Mouse (Mus musculus) midbrain, embryonic 11.5 days (tissue): ENCODE results near the gene Ogdh. TPM values are rescaled to one million over a fixed set of nuclear protein-coding genes. Genes with fewer than 3 reads are reported as not detected.
"Not testable (repeated sequence)": the region's sequence is repeated elsewhere in the genome, so short reads cannot be mapped to it uniquely, and the experiment has no call there.

ENCODE experiments used
- ATAC-seq: fragments of 200-750 bp; cut with Nextera tagmentation; 2 replicates; pipeline ENCODE4 v1.8.0; 2017; ENCODE audit warnings: moderate TSS enrichment, moderate library complexity; ENCODE audit not compliant: low FRiP score
- DNase-seq: peaks from one replicate; pipeline ENCODE4 v3.0.0; 2015; ENCODE audit warnings: low spot score; ENCODE audit errors: missing footprints
- H3K27ac ChIP-seq: fragments of 300-500 bp; sonication (generic); 2 replicates; pipeline ENCODE4 v1.5.1; 2014; ENCODE audit warnings: low read depth, low read length
- H3K27me3 ChIP-seq: fragments of 300-500 bp; sonication (generic); 2 replicates; pipeline ENCODE4 v1.6.1; 2014; ENCODE audit warnings: mild to moderate bottlenecking, low read length, moderate library complexity, mixed read lengths; ENCODE audit not compliant: control insufficient read depth, insufficient read depth
- H3K36me3 ChIP-seq: fragments of 300-500 bp; sonication (generic); 2 replicates; pipeline ENCODE4 v1.6.1; 2014; ENCODE audit warnings: mild to moderate bottlenecking, low read length, moderate library complexity, mixed read lengths; ENCODE audit not compliant: control insufficient read depth, insufficient read depth
- H3K4me1 ChIP-seq: fragments of 300-500 bp; sonication (generic); 2 replicates; pipeline ENCODE4 v1.6.1; 2014; ENCODE audit warnings: low read length; ENCODE audit not compliant: control insufficient read depth, insufficient read depth
- H3K4me2 ChIP-seq: fragments of 300-500 bp; sonication (generic); 2 replicates; pipeline ENCODE4 v1.6.1; 2014; ENCODE audit warnings: mild to moderate bottlenecking, moderate library complexity
- H3K4me3 ChIP-seq: fragments of 300-500 bp; sonication (generic); 2 replicates; pipeline ENCODE4 v1.5.1; 2014; ENCODE audit warnings: low read depth, low read length
- H3K9ac ChIP-seq: fragments of 300-500 bp; sonication (generic); 2 replicates; pipeline ENCODE4 v1.6.1; 2014; ENCODE audit warnings: low read length
- H3K9me3 ChIP-seq: fragments of 300-500 bp; sonication (generic); 2 replicates; pipeline ENCODE4 v1.6.1; 2016; ENCODE audit warnings: low read length; ENCODE audit not compliant: control insufficient read depth
- WGBS: fragments of 180-500 bp; shearing (Covaris S2); extraction: QIAGEN DNeasy Blood & Tissue Kit; methylation state at CpG from one replicate; pipeline ENCODE4 v1.1.7; 2014; 5-methylcytosine and 5-hydroxymethylcytosine counted together
- polyA plus RNA-seq: library from polyadenylated mRNA; unstranded; fragments of >200 nt; fragmentation: Nextera tagmentation; extraction: Ambion mirVana; gene quantifications from 2 replicates; pipeline ENCODE4 v1.2.1, GENCODE M21; 2014

Gene Ogdh
- 80.4 and 81.3 TPM in 2 replicates for polyA plus RNA-seq

DNA sequence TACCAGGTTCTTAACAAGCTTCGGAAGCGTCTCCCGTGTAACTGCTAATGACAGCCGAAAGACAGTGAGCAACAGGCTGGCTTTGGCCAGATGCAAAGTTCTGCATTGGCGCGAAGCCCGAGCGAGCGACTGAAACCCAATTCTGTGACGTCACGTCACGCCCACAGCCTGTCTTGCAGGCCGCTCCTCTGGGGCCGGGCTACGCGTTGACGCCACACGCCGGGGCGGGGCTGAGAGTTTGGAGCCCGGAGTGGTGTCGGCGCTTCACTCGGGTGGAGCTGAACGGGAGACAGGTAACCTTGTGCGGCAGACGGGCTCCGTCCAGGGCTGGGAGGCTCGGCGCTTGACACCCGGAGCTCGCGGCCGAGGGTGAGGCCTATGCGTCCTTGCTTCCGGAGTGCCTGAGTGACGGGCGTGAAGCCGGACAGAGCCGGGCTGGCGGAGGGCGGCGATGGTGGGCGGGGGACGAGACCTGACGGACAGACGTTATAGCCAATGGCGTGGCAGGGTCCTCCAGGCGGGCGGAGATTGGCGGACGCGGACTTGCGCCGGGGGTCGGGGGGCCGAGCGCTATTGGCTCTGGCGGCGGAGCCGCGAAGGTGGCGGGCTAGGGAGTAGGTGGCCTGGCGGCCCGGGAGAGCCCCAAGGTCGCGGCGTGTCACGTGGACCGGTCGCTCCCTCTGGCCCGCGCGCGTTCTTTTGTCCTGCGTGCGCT is at the start of gene Ogdh:
Gene Ogdh (plus strand): TSS at position 233 of the 715 bp plus-strand sequence.
- no peaks in the 10 kb centered on the region for H3K36me3 ChIP-seq
- ATAC-seq (peak; percentile 99), DNase-seq (peak; percentile 100)
- peak within 1 kb of the TSS; percentile 44; the same call in 1 of the 2 replicates for H3K27ac ChIP-seq
- H3K4me2 ChIP-seq, result peak within 1 kb of the TSS; percentile 83
- no peaks in the 10 kb centered on the region for H3K9me3 ChIP-seq
- H3K27me3 ChIP-seq, result no peaks in the 10 kb centered on the region; the same call in 1 of the 2 replicates
- H3K9ac ChIP-seq, result peak within 1 kb of the TSS; percentile 77
- under 1% methylated on average over 61 of the region's 77 CpGs for WGBS
- H3K4me1 ChIP-seq, result peaks cover 5% of the 10 kb centered on the region; the same call in 1 of the 2 replicates
- H3K4me3 ChIP-seq, result peak within 1 kb of the TSS; percentile 78

DNA sequence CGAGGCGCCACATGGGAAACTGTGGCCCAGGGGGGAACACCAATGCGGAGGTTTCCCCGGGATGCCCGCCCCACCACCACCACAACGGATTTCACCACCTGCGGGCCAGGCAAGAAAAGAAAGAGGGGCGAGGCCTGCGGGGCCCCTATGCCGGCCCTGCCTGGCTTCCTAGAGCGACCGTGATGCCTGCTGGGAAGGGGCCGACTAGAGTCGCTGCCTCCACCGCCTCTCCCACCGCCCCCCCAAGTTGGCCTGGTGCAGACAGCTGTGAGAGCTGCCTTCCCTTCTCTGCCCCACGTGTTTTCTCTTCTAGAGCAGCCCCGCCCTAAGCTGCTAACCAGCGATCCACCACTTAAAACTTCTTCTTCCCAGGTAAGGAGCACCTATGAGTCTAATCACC is 46.7 kb upstream of the Ogdh start:
- Histone ChIP-seq H3K9me3 (no peaks in the 10 kb centered on the region), H3K4me3 (no peak overlapping the region), H3K4me1 (no peaks in the 10 kb centered on the region), H3K4me2 (no peak overlapping the region), H3K9ac (no peak overlapping the region), H3K27ac (no peak overlapping the region), H3K27me3 (no peaks in the 10 kb centered on the region; the same call in 1 of the 2 replicates), H3K36me3 (no peaks in the 10 kb centered on the region)
- DNase-seq (no peak), ATAC-seq (no peak)
- WGBS, result 43% methylated on average over 19 of the region's 19 CpGs

DNA sequence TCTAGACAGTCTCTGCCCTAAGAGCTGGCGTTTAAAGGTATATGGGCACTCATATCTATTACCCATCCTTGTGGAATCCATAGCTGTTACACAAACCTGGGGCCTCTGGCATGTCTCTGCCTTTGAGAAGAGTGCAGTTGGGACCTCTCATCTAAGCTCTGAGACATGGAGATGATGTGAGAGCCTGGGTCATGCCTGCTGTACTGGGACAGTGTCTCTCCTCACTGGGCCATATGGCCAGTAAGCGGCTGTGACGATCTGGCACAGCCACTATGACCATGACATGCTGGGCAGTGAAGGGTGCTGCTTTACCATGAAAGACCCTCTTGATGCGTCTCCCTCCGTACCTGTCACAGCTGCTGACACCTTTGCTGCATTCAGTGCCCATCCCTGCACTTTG is 39.2 kb upstream of the Ogdh start:
- Histone ChIP-seq H3K27ac (no peak overlapping the region), H3K4me1 (no peaks in the 10 kb centered on the region), H3K4me3 (no peak overlapping the region), H3K9me3 (no peaks in the 10 kb centered on the region), H3K36me3 (no peaks in the 10 kb centered on the region), H3K4me2 (no peak overlapping the region), H3K9ac (no peak overlapping the region), H3K27me3 (no peaks in the 10 kb centered on the region)
- peak; percentile 72 for DNase-seq
- WGBS, result 89% methylated on average over 5 of the region's 5 CpGs
- no peak for ATAC-seq

DNA sequence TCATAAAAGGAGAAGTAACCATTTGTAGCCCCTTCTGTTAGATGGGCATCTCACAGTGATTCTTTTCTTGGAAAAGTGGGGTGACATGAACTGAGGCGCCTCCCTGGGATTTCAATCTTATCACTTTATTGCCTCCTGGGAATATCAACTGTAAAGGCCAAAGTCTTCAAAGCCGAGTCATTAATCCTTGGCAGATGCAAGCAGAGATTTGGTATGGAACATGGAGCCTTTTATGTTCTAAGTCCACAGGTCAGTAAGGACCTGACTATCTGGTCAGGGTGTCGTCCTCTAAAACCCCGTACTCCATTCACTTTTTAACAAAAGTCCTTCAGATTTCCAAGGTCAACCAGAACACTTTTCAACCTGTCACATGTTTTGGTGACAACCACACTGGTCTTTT is 38.6 kb upstream of the Ogdh start:
- no peak overlapping the region for H3K4me2 ChIP-seq
- H3K4me3 ChIP-seq, result no peak overlapping the region
- no peak overlapping the region for H3K27ac ChIP-seq
- DNase-seq (peak; percentile 51), ATAC-seq (no peak)
- H3K4me1 ChIP-seq, result no peaks in the 10 kb centered on the region
- WGBS, result 86% methylated on average over 4 of the region's 4 CpGs
- no peaks in the 10 kb centered on the region for H3K27me3 ChIP-seq
- H3K36me3 ChIP-seq, result no peaks in the 10 kb centered on the region
- no peak overlapping the region for H3K9ac ChIP-seq
- H3K9me3 ChIP-seq, result no peaks in the 10 kb centered on the region

DNA sequence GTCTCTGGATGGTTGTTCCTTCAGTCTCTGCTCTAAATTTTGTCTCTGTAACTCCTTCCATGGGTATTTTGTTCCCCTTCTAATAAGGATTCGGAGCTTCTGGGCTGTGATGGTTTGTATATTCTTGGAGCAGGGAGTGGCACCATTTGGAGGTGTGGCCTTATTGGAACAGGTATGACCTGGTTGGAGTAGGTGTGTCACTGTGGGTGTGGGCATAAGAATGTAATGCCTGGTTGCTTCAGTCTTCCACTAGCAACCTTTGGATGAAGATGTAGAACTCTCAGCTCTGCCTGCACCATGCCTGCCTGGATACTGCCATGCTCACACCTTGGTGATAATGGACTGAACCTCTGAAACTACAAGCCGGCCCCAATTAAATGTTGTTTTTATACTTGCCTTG is 36.8 kb upstream of the Ogdh start:
- H3K9me3 ChIP-seq, result not testable (repeated sequence)
- WGBS, result 88% methylated on average over 2 of the region's 2 CpGs

DNA sequence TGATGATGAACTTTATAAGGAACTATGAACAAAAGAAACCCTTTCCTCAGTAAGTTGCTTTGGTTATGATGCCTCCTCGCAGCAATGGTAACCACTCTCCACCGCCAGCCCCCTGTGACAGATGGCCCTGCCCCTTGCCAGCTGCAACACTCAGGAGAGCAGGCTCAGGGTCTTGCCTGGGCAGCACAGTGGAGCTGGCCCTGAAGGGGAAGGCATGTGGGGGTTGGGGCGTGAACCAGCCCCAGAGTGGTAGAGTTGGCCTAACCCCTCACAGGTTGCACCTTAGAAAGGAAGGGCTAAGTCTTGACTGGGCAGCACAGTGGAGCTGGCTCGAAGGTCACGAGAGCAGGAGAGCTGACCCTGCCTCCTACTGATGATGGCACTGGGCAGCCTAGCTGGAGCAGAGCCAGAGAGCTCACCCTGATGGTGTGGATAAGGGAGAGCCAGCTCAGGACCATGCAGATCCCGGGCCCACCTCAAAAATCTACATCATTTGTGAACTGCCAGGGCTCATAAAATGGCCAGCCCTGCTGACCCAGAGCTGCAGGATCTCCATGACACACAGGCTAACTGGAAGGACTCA is 34.9 kb upstream of the Ogdh start:
- Histone ChIP-seq H3K4me1 (no peaks in the 10 kb centered on the region), H3K36me3 (peaks cover 26% of the 10 kb centered on the region), H3K4me3 (no peak overlapping the region), H3K9ac (no peak overlapping the region), H3K9me3 (no peaks in the 10 kb centered on the region), H3K27ac (no peak overlapping the region), H3K27me3 (no peaks in the 10 kb centered on the region), H3K4me2 (no peak overlapping the region)
- DNase-seq (no peak), ATAC-seq (0 out of 2 replicates have a peak, but pooled peaks have one; percentile 44)
- 79% methylated on average over 6 of the region's 6 CpGs for WGBS

More for the DNA sequence above, 36.8 kb upstream of the Ogdh start:
- H3K27me3 ChIP-seq, H3K9ac ChIP-seq, H3K27ac ChIP-seq, DNase-seq, ATAC-seq, H3K4me2 ChIP-seq, H3K4me3 ChIP-seq, H3K4me1 ChIP-seq: not testable (repeated sequence)
- H3K36me3 ChIP-seq, result peaks cover 14% of the 10 kb centered on the region

DNA sequence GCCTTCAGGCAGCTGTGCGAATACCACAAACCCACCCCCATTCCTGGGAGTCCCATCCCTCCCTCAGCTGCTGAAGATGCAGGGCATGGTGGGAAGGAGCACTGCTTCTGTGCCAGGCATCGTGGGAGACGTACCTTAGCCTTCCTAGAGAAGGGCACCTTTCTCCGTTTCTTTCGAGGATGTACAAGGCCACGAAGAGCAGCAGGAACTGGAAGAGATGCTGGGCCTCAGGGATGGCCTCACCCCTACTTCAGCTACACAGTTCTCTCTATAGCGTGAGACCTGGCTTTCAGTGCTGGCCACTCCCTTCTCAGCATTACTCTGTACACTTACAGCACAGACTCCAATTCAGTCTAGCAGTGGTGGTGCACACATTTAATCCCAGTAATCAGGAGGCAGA is 32.0 kb upstream of the Ogdh start:
- WGBS, result 96% methylated on average over 7 of the region's 7 CpGs
- DNase-seq (no peak), ATAC-seq (no peak)
- Histone ChIP-seq H3K36me3 (peaks cover 46% of the 10 kb centered on the region), H3K27ac (no peak overlapping the region), H3K27me3 (no peaks in the 10 kb centered on the region), H3K4me1 (no peaks in the 10 kb centered on the region), H3K9ac (no peak overlapping the region), H3K4me3 (no peak overlapping the region), H3K9me3 (no peaks in the 10 kb centered on the region), H3K4me2 (no peak overlapping the region)

DNA sequence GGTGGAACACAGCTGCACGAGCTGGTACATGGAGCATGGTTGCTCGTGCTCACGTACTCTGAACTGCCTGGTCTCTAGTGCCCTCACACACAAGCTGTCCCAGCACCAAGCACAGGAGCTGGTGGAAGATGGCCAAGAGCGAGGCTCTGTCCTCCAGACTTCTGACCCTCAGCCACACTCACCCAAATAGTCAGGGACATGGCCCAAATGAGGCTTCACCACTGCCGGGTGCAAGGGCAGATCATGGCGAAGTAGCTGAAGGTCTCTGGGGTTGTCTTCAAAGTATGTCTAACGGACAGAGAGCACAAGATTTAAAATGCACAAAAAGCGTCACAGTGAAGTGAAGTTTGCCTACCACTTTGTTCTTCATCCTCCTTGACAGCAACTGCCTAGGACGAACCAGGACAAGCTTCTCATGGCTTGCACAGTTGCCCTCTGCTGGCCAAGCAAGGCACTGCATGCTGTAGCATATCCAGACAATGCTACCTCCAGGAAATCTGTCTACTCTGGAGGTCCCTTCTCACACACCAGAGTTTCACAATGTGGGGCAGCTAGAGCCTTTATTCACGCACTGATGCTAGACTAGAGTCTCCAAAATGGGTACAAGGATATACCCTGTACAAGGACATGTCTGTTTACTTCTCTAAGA is 29.9 kb upstream of the Ogdh start:
- H3K36me3 ChIP-seq, result peaks cover 60% of the 10 kb centered on the region
- H3K9me3 ChIP-seq, result no peaks in the 10 kb centered on the region
- ATAC-seq, result peak; percentile 62; the same call in 1 of the 2 replicates
- H3K4me3 ChIP-seq, result no peak overlapping the region
- H3K4me2 ChIP-seq, result no peak overlapping the region
- H3K4me1 ChIP-seq, result peaks cover 4% of the 10 kb centered on the region
- peak; percentile 97 for DNase-seq
- H3K27me3 ChIP-seq, result no peaks in the 10 kb centered on the region
- no peak overlapping the region for H3K9ac ChIP-seq
- WGBS, result 79% methylated on average over 10 of the region's 10 CpGs
- no peak overlapping the region for H3K27ac ChIP-seq

DNA sequence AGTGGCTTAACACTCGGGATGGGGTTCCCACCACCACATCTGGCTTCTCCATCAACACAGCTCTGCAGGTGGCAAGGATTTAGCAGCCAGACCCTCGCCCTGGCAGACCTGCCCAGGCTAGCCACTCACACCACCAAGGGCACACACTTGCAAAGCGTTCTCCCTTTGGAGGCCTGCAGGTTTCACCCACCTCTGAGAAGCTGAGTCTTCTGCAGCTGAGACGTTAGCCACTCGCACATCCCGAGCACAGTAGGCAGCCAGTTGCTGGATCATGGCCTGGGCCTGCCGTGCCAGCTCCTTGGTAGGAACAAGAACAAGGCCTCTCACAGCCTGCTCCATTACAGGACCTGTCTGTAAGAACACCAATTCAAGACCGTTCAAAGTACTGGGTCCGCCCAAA is 24.8 kb upstream of the Ogdh start:
- DNase-seq, result no peak
- no peaks in the 10 kb centered on the region for H3K9me3 ChIP-seq
- peak overlapping the region; percentile 91 for H3K9ac ChIP-seq
- H3K27me3 ChIP-seq, result no peaks in the 10 kb centered on the region
- no peak for ATAC-seq
- peak overlapping the region; percentile 95 for H3K4me3 ChIP-seq
- peaks cover 40% of the 10 kb centered on the region for H3K36me3 ChIP-seq
- H3K27ac ChIP-seq, result no peak overlapping the region
- H3K4me1 ChIP-seq, result peaks cover 12% of the 10 kb centered on the region
- WGBS, result 72% methylated on average over 9 of the region's 9 CpGs
- H3K4me2 ChIP-seq, result peak overlapping the region; percentile 79
